Mouse (Mus musculus): Measurements from ENCODE around the gene Dcp1b.
"Not testable (repeated sequence)": the region's sequence is repeated elsewhere in the genome, so short reads cannot be mapped to it uniquely, and the experiment has no call there.

The Dcp1b gene

DNA sequence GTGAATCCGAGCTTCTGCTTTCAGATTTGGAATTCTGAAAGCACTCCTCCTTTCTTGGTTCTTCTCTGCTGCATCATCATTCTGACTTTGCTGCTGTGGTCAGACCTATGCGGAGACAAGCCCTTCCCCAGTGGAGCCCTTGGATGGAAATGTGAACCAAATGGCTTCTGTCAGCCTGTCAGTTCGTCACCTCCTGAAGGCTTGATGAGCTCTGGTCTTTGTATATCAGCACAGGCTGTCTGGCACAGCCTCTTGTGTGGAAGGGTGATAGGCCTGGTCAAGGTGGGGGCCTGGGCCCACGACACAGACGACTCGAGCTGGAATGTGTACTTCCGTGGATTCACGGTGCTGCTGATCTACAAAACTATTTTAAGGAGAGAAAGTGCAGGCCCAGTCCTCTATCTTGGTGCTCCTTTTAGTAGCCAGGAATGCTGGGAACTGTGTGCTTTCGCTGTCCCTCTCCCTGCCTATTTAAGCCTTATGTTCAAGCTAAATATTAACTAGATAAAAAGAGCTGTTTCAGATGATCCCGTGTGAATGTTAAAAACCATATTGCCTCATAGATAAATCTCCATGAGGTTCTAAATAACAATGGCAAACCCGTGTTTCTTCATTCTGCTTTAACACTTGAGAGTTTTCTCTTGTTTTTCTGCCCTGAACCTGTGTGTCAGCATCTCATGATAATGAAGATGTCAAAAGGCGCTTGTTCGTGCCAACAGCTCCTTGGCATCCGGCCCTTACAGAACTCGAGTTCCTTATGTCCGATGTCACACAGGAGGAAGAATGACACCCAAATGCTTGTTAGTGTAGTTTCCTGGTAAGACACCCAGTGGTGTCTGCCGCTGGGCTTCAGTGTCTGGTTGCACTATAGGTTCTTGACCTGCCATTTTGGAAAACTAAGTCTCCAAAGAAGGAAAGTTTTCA, 21.6 kb downstream of the Dcp1b start, which contains the start of gene Cacna1c:
Gene Cacna1c, minus strand, starts transcription at position 37 of the 924 bp plus-strand sequence.
- no peak for DNase-seq (ENCODE audit: low spot score)

DNA sequence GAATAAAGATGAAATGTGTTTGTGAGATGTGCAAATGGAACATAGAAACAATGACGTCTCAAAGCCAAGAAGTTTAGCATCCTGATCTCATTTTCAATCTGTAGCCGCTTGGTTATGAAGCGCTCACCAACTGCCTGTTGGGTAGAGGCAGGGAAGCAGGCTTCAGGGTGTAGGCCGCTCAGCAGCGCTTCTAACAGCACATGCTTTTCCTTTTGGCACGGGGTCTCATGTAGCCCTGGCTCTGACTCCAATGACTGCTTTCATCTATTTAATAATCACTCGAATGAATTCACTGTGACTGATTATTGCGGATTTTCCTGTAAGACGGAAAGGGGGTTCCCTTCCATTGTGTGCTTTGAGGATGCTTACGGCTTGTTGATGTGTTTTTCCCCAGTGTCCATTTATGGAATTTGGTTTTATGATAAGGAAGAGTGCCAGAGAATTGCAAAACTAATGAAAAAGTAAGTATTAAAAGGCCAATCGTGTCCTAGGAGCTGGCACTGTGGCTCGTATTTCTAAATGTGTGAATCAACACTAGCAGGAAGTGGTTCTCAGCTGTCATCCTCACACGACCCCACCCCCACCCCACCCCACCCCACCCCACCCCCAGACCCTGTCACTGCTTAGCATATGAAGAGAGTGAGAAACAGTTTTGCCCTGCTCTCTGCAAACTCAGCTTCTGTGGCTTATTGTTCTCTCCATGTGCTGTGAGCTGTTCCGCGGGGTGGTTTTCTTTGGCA, 23.7 kb downstream of the Dcp1b start:
- DNase-seq (ENCODE audit: low spot score): no peak

- no peak for DNase-seq (ENCODE audit: low spot score)
Measured at GRCm38 (mm10) chr6:119199274-119199879, 24.3 kb downstream of the Dcp1b start.

- DNase-seq (ENCODE audit: low spot score): no peak
Measured at GRCm38 (mm10) chr6:119200362-119200761, 25.3 kb downstream of the Dcp1b start.

- DNase-seq (ENCODE audit: low spot score): no peak
Measured at GRCm38 (mm10) chr6:119201575-119201974, 26.5 kb downstream of the Dcp1b start.

DNA sequence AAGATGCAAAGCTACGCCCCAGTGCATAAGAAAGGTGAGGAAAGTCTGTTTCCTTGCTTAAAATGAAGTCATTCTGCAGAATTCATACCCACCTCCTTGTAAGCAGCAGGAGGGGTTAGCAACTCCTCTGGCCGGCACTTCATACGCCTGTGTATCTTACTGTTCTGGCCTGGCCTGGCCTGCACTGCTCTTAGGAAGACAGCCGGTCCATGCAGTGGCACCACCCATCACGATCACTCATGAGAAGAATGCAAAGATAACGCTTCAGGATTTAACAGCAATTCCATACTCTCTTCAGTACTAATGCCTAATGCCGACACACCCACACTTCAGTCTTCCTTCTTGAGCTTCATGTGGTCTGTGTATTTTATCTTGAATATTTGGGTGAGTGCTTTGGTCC, 29.2 kb downstream of the Dcp1b start:
- no peak for DNase-seq (ENCODE audit: low spot score)

DNA sequence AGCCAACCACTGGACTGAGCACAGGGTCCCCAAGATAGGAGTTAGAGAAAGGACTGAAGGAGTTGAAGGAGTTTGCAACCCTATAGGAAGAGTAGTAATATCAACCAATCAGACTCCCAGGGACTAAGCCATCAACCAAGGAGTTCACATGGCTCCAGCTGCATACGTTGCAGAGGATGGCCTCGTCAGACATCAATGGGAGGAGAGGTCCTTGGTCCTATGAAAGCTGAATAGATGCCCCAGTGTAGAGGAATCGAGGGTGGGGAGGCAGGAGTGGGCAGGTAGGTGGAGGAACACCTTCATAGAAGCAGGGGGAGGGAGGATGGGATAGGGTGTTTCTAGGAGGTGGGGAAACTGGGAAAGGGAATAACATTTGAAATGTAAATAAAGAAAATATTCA, 29.9 kb downstream of the Dcp1b start:
- no peak for DNase-seq (ENCODE audit: low spot score)

DNA sequence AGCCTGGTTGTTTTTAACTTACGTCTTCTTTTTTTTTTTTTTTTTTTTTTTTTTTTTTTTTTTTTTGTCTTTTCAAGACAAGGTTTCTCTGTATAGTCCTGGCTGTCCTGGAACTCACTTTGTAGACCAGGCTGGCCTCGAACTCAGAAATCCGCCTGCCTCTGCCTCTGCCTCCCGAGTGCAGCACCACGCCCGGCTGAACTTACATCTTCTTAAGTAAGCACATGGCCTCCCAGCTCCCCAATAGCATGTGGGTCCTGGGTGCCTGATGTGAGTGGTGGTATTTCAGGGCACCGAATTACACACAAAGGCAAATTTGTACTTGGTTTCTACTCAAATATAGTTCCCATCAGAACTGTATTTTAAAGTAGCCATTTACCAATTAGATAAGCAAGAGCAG, 31.0 kb downstream of the Dcp1b start:
- not testable (repeated sequence) for DNase-seq (ENCODE audit: low spot score)

GRCm38 (mm10) chr6:119213375-119213774, 38.3 kb downstream of the Dcp1b start:
- no peak for DNase-seq (ENCODE audit: low spot score)

DNA sequence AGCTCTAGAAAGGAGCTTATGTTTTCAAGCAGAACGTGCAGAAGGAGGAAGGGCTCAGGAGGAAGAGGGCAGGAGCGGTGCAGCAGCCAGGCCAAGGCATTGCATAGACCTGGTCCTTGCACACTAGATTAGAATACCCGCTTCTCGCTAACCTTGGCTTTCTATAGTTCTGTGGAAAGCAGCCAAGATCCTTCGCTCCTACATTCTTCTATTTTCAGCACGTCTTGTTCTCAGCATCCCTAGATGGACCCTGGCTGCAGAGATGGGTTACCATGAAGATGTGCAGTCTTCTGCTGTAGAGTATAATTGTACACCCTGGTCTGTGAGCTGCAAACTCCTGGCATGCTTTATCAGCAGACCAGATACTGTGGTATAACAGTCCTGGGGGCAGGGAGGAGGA, 39.1 kb downstream of the Dcp1b start:
- DNase-seq (ENCODE audit: low spot score): no peak

DNA sequence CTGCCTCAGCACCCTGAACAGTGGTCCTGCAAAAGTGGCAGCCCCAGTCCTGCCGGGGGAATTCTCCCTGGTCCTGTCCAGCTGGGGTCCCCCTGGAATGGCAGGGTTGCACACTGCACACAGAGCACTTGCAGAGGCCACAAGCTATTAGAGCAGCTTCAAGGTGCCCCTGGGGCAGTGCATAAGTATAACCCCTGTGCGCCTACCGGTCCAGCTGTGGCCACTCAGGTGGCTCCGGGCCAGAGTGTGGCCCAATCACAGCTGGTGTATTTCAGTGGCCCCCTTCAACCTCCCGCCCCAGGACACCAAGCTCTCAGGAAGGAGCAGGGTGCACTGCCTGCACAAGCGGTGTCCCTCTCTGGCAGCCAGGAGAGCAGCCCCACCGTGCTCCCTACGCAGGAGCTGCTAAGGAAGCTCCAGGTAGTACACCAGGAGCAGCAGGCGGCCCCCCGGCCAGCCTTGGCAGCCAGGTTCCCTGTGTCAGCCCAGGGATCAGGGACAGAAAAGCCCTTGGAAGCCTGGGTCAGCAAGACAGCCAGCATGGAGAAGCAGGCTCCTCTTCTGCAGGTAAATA, 40.1 kb downstream of the Dcp1b start:
- DNase-seq (ENCODE audit: low spot score): no peak

DNA sequence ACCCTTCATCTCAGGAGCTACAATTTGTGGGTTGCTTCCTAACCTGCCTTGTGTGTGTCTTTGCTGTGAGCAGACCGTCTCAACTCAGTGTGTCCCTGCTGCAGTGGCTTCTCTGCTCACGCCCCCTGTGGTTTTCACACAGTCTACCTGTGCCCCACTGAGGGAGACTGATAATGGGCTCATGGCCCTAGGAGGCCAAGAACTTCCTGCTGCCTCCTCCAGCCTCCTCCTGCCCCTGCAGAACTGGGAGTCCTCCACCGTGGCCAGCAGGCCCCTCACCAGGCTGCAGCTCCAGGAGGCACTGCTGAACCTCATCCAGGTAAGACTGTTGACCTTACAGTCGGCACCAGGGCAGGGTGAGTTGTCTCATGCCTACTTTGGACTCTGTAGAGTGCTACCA, 42.6 kb downstream of the Dcp1b start:
- DNase-seq (ENCODE audit: low spot score): no peak

GRCm38 (mm10) chr6:119218591-119218990, 43.5 kb downstream of the Dcp1b start:
- DNase-seq (ENCODE audit: low spot score): no peak

DNA sequence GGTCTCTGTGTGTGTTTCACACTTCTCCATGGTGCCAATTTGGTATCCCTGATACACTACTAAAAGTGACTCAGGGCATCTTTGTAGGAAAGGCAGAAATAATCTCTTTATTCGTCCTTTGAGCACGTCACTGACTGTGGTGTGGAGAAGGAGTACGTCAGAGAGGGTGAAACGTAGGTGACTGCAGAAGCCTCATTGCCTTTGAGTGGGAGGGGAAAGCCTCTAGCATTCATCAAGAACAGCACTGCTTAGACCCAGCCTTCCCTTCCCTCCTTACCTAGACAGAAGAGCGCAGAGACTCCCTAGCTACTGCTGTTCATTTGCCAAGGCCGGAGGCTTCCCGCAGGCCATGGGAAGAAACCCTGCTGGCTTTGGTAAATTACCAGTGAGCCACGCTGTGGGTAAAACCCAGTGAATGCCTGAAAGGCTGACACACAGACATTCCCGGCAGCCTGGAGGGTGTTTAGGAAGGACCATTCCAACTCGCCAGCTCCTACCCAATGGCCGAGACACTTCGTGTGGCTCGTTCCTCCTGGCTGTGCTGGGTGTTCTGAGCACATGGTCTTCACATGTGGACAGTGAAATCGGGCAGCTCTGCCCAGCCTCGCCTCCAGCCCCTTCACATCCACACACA, 44.3 kb downstream of the Dcp1b start:
- DNase-seq (ENCODE audit: low spot score): no peak

GRCm38 (mm10) chr6:119220297-119220696, 45.2 kb downstream of the Dcp1b start:
- DNase-seq (ENCODE audit: low spot score): peak; percentile 84

GRCm38 (mm10) chr6:119224451-119225195, 49.6 kb downstream of the Dcp1b start:
- no peak for DNase-seq (ENCODE audit: low spot score)

DNA sequence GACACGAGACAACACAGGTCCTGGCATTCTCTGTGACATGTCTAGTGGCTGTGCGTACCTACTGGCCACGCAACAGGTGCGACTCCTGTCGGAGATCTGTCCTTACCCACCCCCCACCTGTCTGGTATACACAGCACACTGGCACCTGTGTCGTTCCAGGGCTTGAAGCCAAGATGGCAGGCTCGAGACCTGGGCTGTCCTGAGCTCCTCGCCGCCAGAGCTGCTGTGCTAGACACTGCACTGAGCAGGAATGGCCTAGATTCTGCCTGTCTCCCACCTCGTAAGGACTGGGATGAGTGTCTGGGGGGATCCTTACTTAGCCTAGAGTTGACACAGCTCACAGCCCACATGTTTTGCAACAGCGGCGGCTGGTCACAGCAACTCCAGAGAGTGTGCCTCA, 50.2 kb downstream of the Dcp1b start:
- no peak for DNase-seq (ENCODE audit: low spot score)

GRCm38 (mm10) chr6:119225731-119226130, 50.7 kb downstream of the Dcp1b start:
- no peak for DNase-seq (ENCODE audit: low spot score)

DNA sequence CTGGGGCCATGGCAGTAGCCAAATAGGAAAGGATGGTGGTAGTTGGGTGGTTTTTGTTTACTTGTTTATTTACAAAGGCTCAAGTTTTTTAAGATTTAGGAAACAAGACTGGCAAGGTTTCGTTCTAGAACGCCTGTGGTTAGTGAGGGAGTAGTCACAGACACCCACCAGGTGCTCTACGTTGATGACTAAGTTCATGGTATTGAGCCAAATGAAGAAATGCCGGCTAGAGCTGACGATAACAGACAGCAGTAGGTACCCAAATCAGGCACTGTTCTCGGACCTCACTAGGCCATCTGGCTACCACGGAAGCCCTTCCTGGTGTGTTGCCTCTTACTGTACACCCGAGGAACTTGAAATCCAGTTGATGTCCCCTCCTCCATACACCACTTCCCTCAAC, 51.9 kb downstream of the Dcp1b start:
- no peak for DNase-seq (ENCODE audit: low spot score)

GRCm38 (mm10) chr6:119228861-119229603, 54.0 kb downstream of the Dcp1b start:
- no peak for DNase-seq (ENCODE audit: low spot score)
